Mouse (Mus musculus): ENCODE results near the gene Dse.

Gene Dse

DNA sequence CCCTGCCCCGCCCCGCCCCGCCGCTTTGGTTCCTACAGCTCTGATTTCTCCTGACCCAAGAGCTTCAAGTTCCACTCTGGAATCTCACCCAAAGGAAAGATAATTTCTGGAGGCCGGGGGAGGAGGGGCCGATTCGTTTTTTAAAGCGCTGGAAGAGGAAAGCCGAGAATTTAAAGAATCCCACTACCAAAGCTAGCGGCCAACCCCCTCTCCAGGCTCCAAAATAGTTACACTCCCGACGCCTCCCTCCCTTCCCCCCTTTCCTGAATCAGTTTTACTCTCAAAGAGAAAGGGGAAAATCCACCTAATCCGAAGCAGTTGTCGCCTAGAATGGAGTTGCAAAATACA, at the start of gene Dse:
Gene Dse, minus strand, starts transcription at position 213 of the 348 bp plus-strand sequence.
- DNase-seq (ENCODE audit: low read depth, low spot score) = peak; percentile 95

DNA sequence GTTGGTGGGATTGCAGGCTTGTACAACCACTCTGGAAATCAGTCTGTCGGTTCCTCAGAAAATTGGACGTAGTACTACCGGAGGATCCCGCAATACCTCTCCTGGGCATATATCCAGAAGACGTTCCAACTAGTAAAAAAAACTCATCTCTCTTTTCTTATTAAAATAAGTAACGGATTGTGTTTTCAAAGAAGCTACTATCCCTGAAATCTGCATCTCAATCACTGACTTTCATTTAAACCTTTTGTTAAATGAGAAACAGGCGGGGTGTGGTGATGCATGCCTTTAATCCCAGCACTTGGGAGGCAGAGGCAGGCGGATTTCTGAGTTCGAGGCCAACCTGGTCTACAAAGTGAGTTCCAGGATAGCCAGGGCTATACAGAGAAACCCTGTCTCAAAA, 45.3 kb upstream of the Dse start:
- peak; percentile 86 for DNase-seq (ENCODE audit: low read depth, low spot score)

DNA sequence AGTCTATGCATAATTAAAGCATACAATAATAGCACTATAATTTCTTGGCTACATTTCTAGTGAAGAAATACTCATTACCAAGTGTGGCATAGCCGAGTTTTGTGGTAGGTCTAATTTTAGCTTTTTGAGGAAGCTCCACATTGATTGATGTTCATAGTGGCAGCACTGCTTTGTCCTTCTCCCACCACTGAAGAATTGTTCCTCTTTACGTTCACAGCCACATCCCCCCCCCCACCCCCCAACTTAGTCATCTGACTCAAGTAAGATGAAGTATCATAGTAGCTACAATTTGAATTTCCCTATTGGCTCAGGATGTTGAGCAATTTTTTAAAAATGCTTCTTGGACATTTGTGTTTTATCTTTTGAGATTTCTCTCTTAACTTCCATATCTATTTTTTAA, 42.1 kb upstream of the Dse start:
- no peak for DNase-seq (ENCODE audit: low read depth, low spot score)

DNA sequence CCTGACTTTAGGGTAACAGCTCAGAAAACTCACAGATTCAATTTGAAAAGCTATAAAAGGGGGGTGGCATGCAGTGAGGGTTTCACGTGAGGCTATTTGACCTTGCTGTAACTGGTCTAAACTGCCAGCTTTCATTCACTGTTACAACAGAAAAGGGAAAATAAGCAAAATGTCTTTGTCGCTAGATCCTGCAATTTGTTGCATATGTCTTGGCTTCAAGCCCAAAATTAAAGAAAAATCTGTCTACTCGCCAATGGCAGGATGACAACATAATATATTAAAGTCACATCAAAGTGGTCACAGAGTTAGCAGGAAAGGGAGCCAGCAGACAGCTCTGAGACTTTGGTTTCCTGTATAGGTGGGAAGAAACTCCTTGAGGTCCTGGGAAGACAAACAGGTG, 40.2 kb upstream of the Dse start:
- DNase-seq (ENCODE audit: low read depth, low spot score) = no peak

DNA sequence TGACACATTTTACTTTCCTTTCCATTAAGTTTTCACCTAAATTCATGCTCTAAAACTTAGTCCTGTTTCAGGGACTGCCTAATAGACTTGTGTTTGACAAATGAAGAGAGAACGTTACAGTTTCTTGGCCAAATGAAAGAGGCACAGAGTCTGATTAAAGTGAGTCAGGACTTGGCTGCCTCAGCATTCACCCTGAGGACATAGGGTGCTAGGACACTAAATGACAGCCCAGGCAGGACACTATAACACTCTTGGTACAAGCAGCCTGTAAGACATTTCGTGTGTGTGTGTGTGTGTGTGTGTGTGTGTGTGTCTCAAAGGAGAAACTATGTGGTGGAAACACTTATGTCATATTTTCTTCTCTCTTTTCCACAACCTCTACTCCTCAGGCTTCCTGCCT, 38.6 kb upstream of the Dse start:
- DNase-seq (ENCODE audit: low read depth, low spot score) = no peak

DNA sequence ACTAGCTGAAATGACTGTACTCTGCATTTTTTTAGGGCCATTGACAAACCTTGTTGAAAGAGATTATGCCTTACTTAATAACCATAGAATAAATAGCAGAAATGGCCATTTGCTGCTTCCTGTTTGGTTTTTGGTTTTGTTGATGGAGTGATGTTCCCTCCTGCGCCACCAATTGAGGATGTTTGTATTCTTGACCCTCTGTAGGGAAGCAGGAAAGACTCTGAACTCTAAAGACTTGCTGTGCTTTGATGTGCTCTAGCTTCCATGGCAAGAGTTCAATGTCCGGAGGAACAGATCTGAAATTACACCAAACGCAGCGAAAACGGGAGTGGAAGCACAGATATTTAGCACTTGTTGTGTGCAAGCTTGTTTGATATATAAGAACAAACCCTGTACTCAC, 37.2 kb upstream of the Dse start:
- no peak for DNase-seq (ENCODE audit: low read depth, low spot score)

DNA sequence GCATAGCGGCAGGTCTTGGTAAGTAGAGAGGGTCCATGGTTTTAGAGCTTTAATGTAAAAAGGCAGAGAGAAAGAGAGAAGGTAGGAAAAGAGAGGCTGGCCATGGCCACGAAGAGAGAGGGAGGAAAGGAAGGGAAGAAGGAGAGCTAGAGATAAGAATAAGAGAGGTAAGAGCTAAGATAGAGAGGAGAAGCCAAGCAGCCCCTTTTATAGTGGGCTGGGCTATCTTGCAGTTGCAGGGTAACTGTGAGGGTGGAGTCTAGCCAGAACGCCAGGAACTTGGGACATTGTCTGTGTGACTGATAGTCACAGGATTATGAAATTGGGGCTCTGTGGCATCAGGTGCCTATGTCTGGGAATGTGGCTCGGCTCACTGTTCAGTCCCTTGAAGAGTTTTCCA, 31.0 kb upstream of the Dse start:
- peak; percentile 29 for DNase-seq (ENCODE audit: low read depth, low spot score)

DNA sequence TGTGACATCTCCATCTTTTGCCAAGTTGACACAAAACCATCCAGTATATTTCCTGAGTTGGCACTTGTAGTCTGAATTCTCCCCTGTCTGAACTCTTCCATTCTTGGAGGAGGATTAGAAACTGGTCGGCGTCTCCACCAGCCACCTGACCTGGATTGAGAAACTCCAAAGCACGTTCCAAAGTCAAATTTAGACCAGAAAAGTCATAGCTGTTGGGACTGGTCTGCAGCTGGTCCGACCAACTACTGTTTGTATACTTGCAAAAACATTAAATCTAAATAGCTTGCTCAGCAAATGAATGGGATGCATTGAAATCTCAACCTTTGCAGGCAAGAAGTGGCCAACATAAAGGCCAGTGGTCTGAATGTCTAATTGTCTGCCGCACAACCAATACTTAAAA, 29.1 kb upstream of the Dse start:
- DNase-seq (ENCODE audit: low read depth, low spot score) = peak; percentile 26

DNA sequence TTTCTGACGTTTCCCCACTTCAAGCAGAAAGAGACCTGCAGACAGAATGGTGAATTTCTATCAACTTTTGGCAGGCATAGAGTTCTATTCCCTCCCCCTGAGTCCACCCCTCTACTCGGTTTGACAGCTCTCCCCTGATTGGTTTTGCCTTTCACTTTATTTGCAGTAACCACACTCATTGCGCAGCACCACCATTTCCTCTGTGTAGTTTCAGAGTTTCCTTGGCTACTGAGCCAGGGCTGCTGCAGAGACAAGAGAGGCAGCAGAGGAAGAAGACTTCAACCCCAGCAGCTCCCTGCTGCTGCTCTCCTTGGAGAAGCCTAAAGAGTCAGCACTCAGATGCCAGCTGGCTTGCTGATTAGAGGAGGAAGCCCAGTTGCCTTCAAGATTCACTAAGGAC, 27.9 kb upstream of the Dse start:
- peak; percentile 42 for DNase-seq (ENCODE audit: low read depth, low spot score)

DNA sequence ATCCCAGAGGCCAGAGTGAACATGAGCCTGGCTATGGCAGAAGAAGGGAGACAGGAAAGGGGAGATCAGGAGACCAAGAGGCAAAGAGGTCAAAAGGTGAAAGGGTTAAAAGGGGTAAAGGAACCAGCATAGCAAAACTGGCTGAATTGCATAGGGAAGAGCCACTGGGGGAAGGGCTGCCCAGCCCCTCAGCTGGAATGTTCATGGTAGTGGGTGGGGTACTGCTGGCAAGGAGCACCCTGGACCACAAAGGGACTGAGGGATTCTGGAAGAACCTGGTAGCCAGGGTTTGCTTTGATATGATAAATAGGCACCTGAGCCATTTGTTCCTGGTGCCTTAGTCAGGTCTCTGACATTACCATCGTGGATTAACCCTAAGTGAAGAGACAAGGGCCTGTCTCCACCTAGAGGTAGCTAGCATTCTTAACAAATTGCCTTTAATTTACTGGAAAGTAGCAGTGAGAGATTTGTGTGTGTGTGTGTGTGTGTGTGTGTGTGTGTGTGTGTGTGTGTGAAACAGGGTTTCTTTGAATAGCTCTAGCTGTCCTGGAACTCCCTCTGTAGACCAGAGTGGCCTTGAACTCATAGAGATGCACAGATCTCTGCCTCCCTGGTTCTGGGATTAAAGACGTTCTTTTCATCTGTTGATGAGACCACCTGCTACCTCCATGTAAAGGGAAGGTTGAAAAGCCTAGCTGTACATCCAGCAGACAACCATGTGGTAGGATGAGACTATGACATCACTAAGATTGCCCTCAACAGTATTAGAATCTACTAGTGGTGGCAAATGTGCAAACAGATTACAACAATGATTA, 26.6 kb upstream of the Dse start:
- DNase-seq (ENCODE audit: low read depth, low spot score) = peak; percentile 100

DNA sequence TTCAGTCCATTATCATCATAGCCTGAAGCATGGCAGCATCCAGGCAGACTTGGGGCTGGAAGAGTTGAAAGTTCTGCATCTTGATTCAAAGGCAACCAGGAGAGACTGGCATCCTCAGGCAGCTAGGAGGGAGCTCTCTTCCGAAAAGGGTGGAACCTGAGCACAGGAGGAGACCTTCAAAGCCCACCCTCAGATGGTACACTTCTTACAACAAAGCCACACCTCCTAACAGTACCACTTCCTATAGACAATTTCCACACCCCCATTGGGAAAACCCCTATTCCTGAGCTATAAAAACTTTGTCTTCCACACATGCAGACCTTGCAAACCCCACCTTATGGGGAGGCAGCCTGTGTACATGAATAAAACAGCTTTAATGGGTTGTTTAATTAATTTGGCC, 25.9 kb upstream of the Dse start:
- peak; percentile 86 for DNase-seq (ENCODE audit: low read depth, low spot score)

DNA sequence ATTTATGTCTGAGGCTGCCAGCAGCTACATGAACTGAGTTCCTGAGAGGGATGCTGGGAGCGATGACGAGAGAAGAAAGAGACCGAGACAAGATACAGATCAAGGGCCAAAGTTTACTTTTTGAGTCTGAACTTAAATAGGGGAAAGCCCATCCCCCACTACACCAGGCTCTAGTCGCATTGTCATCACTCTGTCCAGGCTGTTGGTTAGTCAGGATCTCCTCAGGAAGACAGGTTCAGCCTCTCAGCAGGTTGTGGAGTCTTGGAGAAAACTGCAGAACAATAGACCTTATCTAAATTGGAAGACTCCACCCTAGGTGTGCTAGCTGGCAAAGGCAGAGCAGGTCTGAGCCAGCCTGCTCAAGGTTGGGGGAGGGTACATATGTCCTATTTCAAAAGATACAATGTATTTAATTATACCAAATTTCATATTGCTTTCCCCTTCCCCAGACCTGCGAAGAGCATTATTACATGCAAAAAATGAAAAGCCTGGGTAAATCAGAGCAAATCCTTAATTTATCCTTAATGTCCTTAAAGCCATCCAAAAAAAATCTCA, 22.7 kb upstream of the Dse start:
- DNase-seq (ENCODE audit: low read depth, low spot score) = peak; percentile 95

DNA sequence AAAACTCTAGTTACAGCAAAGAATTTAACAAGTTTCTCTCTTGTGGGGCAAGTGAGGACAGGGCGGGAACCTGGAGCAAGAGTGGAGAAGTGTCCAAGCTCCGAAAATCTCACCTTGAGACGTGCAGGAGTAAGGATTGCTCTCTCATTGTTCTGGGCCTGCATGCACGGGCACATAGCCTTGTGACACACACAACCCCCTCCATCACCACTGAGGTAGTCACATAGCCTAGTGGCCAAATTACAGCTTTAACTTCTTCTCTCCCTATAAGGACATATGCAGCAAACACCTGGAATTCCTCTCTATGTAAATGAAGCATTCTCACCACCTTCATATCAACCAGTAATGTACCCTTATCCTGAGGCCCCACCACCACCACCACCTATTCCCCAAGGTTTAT, 22.0 kb upstream of the Dse start:
- DNase-seq (ENCODE audit: low read depth, low spot score) = peak; percentile 65

DNA sequence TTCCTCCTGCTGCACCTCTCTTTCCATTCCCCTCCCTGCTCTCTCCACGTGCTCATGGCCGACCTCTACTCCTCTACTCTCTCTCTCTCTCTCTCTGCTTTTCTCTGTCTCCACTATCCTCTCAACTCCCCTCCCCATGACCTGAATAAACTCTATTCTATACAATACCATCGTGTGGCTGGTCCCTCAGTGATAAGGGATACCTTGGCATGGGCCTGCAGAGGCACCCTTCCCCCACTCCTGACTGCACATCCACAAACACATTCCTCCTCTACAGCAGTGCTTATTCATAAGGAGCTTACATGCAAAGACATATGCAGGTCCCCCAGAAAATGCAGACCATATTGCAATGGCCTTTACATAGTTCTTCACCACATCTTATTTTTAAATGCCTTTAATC, 16.1 kb upstream of the Dse start:
- no peak for DNase-seq (ENCODE audit: low read depth, low spot score)

DNA sequence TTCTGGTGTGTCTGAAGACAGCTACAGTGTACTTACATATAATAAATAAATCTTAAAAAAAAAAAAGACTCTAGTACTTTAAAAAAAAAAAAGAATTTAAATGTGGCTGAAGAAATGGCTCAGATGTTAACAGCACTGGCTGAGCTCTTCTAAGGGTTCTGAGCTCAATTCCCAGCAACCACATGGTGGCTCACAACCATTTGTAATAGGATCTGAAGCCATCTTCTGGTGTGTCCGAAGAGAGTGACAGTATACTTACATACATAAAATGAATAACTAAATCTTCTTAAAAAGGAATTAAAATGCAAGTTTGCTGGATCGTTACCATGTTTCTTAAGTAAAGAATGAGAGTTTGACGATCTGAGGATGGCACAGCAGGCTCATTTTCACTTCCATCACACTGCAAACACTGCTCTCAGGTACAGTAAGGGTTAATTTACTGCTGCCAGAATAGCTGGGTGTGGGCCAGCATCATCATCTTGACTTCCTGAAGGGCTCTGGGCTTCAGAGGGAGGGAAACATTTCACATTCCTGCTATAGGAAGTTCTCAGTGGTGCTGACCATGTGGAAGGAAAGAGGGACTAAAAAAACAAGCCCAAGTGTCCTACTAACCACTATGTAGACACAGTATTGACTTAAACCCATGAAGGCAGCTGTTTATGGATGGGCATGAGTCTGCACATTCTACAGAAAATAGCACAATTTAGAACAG, 14.6 kb upstream of the Dse start:
- peak; percentile 56 for DNase-seq (ENCODE audit: low read depth, low spot score)

DNA sequence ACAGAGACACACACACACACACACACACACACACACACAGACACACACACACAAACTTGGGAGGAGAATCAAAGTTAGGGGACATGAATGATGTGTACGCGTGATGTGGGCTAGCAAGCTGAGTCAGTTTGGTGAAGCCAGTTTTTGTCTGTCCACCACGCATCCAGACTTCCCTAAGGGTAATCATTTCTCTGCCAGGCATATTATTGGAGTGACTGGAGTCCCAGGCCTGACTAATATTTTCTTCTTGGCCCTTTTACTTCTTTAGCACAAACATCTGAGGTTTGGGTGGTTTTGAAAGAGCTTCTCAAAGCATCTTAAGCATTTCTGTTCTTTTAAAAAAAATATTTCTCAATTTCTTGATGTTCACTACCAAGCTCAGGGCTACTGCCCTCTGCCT, 10.7 kb upstream of the Dse start:
- no peak for DNase-seq (ENCODE audit: low read depth, low spot score)

DNA sequence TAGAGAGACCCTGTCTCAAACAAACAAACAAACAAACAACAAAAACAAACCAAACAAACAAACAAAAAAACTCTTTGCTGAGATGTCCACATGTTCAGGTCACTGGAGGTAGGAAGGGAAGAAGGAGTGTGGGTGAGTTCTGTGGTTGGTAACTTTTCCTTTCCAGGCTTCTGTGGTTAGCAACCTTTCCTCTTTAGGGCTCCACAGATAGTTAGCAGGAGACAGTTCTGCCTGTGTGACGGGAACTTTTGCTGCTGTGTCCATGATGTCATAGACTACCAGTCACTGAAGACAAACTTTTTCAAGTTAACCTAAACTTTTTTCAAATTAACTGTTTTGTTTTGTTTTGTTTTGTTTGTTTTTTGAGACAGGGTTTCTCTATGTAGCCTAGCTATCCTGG, 8.2 kb upstream of the Dse start:
- DNase-seq (ENCODE audit: low read depth, low spot score) = no peak

DNA sequence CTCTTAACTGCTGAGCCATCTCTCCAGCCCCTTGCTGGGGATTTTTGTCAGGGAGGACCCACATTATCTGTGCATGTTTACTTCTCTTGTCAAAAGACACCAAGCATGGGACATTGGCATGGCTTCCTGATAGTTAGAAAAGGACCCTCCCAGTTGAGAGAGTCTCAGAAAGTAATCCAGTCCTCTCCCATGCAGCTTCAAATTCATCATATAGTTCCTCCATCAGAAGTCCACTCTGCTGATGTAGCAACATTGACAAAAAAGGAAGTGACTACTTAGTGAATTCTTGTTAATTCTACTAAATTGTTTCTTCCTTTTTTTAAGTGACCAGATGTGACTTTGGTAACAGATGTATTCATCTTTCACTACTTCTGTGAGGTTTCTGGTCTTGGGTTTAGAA, 2.4 kb upstream of the Dse start:
- no peak for DNase-seq (ENCODE audit: low read depth, low spot score)

DNA sequence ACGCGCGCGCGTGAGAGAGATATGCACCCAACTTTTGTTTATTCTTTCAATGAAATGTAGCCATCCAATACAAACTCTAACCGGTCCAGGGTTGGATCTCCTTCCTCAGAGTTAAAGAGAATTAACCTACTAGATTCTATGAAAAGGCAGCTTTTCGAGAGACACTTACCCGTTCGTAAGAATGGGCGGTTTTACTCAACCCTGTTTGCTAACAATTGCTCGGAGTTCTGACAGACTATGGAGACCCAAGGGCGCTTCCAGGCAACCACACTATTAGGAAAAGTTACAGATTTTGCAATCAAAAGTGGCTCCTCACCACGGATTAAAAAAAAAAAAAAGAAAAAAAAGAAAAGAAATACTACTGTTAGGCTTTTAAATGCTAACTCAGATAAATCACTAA, 516 bp upstream of the Dse start:
- no peak for DNase-seq (ENCODE audit: low read depth, low spot score)

DNA sequence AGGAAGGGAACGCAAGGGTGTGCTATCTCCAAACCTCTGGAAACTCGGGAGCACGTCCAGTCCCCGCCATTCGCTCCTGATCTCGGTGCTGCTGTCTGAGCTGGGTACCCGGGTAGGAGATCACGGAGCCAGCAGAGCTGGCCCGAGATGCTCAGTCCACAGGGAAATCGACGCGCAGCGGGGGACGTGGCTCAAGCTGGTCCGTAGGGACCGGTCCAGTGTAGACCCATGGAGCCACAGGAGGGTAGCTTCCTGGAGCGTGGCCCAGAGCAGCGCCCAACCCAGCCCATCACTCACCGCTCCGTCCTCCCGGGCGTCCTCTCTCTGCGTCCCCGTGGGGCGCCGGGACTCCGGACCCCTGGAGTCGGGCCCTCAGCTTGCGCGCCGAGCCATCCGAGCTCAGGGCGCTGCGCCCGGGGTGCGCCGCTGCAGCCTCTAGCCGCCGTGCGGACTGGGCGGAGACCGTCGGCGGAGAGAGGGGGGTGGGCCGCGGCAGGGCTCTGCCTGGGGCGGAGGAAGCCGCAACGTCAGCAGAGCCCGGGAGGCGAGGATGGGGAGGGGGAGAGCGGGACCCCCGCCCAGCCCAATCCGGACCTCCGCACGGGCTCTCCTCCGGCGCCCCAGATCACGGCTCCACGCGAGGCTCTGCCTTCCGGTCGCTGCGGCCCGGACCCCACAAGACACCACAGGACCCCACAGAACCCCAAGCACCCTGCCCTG, 572 bp downstream of the Dse start:
- DNase-seq (ENCODE audit: low read depth, low spot score) = no peak

DNA sequence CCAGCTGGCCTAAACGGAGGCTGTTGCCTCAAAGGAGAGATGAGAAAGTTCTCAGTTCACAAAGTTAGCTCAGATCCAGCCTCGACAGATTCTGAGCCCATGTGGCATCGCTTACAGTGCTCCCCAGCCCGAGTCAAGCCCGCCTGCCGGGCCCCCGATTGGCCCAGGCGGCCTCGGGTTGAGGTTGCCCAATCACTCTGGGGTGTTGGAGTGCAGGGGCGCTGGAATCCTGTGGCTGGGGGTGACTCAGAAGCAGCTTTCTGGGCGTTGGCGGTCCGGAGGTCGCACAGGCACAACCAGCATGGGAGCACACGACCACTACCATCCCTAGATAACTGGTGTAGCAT, 1.1 kb downstream of the Dse start:
- peak; percentile 86 for DNase-seq (ENCODE audit: low read depth, low spot score)

DNA sequence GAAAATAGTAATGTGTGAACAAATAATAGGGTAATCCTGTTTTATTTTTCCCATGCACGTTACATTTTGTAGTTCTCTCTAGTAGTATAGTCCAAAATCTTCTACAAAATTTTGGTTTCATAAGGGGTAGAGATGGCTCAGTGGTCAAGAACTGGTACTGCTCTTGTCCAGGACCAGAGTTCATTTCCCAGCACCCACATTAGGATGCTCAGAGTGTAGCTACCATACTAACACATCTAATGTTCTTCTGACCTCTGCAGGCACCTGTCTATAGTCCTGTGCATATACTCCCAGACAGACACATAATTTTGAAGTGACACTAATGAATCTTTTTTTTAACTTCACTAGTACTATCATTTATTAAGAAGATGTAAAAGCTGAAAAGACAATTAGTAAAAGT, 1.7 kb downstream of the Dse start:
- peak; percentile 50 for DNase-seq (ENCODE audit: low read depth, low spot score)

DNA sequence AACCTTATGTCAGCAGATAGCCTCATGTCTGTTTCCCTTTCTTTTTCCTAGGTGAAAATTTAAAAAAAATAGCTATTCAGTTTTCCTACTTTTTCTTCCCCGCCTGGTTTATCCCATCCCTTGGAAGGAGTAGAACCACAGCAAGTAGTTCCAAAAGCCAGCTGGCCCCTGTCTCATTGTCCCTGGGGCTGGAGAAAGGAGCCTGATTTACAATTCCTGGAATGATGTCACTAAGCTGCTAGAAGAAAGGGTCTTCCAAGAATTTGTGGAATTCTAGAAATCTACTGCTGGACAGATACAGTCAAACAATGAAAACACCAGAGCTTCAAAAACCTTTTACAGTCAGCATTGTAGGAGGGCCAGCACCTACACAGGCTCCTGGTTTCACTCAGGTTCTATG, 6.8 kb downstream of the Dse start:
- peak; percentile 95 for DNase-seq (ENCODE audit: low read depth, low spot score)

Data from R1 (cell line).